In genomic region chr10:51678251-51678639, GRCm38 (mm10) we compare ENCODE assay signal across 9 mouse cellular contexts. TPM values are rescaled to one million over a fixed set of nuclear protein-coding genes. Genes with fewer than 3 reads are reported as not detected.
DNase-seq lines count a peak whose midpoint lies in the region; ATAC-seq lines count a peak whose summit lies in the region.
"Had no signal": no experiment of that assay in that cellular context is flagged by ENCODE, and none has a peak within 500 bp of the region (broad histone marks: within the 10 kb centered on the region; RNA-seq: fewer than 3 reads in every experiment).

No protein-coding gene starts in this region.

- no peak overlapping the region for H3K27ac ChIP-seq in lung, embryonic 16.5 days (ENCODE audit: low read length)
- no peak overlapping the region for H3K27ac ChIP-seq in forebrain, embryonic 10.5 days
- H3K27ac ChIP-seq in limb, embryonic 12.5 days, result no peak overlapping the region
- H3K27ac ChIP-seq in neural tube, embryonic 15.5 days (replicated peaks), result no peak overlapping the region

- H3K4me1 ChIP-seq in lung, embryonic 16.5 days (replicated peaks; ENCODE audit: control insufficient read depth, insufficient read depth, low read length), result no peaks in the 10 kb centered on the region; the same call in 1 of the 2 replicates
- H3K4me1 ChIP-seq in forebrain, embryonic 10.5 days, result peaks cover 14% of the 10 kb centered on the region
- 0 out of 2 replicates have a peak, but pooled peaks cover 6% of the 10 kb centered on the region for H3K4me1 ChIP-seq in limb, embryonic 12.5 days (replicated peaks)
- peaks cover 11% of the 10 kb centered on the region for H3K4me1 ChIP-seq in neural tube, embryonic 15.5 days

- peaks cover 20% of the 10 kb centered on the region for H3K27me3 ChIP-seq in lung, embryonic 16.5 days (ENCODE audit: control insufficient read depth, insufficient read depth, low read depth, low read length)
- H3K27me3 ChIP-seq in forebrain, embryonic 10.5 days (ENCODE audit: poor library complexity, severe bottlenecking), result peaks cover 57% of the 10 kb centered on the region
- peaks cover 30% of the 10 kb centered on the region for H3K27me3 ChIP-seq in limb, embryonic 12.5 days
- peaks cover 24% of the 10 kb centered on the region for H3K27me3 ChIP-seq in neural tube, embryonic 15.5 days (replicated peaks)

- WGBS in lung, embryonic 16.5 days, result 6% methylated on average over 10 of the region's 10 CpGs
- WGBS in forebrain, embryonic 10.5 days, result 2% methylated on average over 10 of the region's 10 CpGs
- WGBS in limb, embryonic 12.5 days, result 6% methylated on average over 10 of the region's 10 CpGs
- 3% methylated on average over 10 of the region's 10 CpGs for WGBS in neural tube, embryonic 15.5 days

- no peak for ATAC-seq in lung, embryonic 16.5 days (ENCODE audit: low read depth)
- no peak for ATAC-seq in limb, embryonic 12.5 days (ENCODE audit: insufficient number of reproducible peaks, insufficient read depth, low FRiP score, low TSS enrichment, low read depth)
- no peak; the same call in 1 of the 2 replicates for ATAC-seq in neural tube, embryonic 15.5 days (ENCODE audit: low FRiP score)

- peak overlapping the region; percentile 43 for H3K4me3 ChIP-seq in lung, embryonic 16.5 days (ENCODE audit: low read length)
- H3K4me3 ChIP-seq in forebrain, embryonic 10.5 days, result peak overlapping the region; percentile 61
- peak overlapping the region; percentile 45 for H3K4me3 ChIP-seq in limb, embryonic 12.5 days (replicated peaks)
- H3K4me3 ChIP-seq in neural tube, embryonic 15.5 days (replicated peaks), result peak overlapping the region; percentile 47

- no peak overlapping the region for H3K9ac ChIP-seq in lung, embryonic 16.5 days (ENCODE audit: low read length)
- H3K9ac ChIP-seq in limb, embryonic 12.5 days (replicated peaks), result no peak overlapping the region
- 0 out of 2 replicates have a peak overlapping the region, but pooled peaks have one; percentile 48 for H3K9ac ChIP-seq in neural tube, embryonic 15.5 days (replicated peaks)

- no peak for DNase-seq in lung, postnatal 14 days
- DNase-seq in forebrain, embryonic 10.5 days (ENCODE audit: extremely low spot score, low spot score), result peak; percentile 23
- DNase-seq in gastrocnemius, adult 18-20 months (ENCODE audit: low spot score), result no peak
- no peak for DNase-seq in ovary, postnatal 36 days (ENCODE audit: low spot score)
- no peak for DNase-seq in adrenal gland, postnatal 4 days (ENCODE audit: low spot score in 2 of 2)

- no peaks in the 10 kb centered on the region for H3K9me3 ChIP-seq in lung, embryonic 16.5 days (ENCODE audit: control insufficient read depth, low read length)
- H3K9me3 ChIP-seq in forebrain, embryonic 10.5 days, result no peaks in the 10 kb centered on the region
- no peaks in the 10 kb centered on the region for H3K9me3 ChIP-seq in limb, embryonic 12.5 days
- H3K9me3 ChIP-seq in neural tube, embryonic 15.5 days (replicated peaks), result no peaks in the 10 kb centered on the region

- H3K36me3 ChIP-seq in lung, embryonic 16.5 days (ENCODE audit: control insufficient read depth, insufficient read depth, low read length), result no peaks in the 10 kb centered on the region
- H3K36me3 ChIP-seq in forebrain, embryonic 10.5 days (replicated peaks), result no peaks in the 10 kb centered on the region
- no peaks in the 10 kb centered on the region for H3K36me3 ChIP-seq in limb, embryonic 12.5 days
- H3K36me3 ChIP-seq in neural tube, embryonic 15.5 days, result no peaks in the 10 kb centered on the region

- H3K4me2 ChIP-seq in lung, embryonic 16.5 days (ENCODE audit: low read depth, low read length), result peak overlapping the region; percentile 73
- H3K4me2 ChIP-seq in limb, embryonic 12.5 days, result peak overlapping the region; percentile 85
- peak overlapping the region; percentile 96 for H3K4me2 ChIP-seq in neural tube, embryonic 15.5 days

RNA-seq across cellular contexts. Expression of gene Rfx6, which starts 0.7 kb away (rescaled TPM):
- 0.08 TPM in 1 of 2 replicates, not detected in the other for polyA plus RNA-seq in lung, embryonic 16.5 days (2015; fragmentation: Nextera tagmentation; extraction: Ambion mirVana)
- 0.07 TPM in 1 of 2 replicates, not detected in the other for polyA plus RNA-seq in forebrain, embryonic 10.5 days (2016; fragmentation: Nextera tagmentation; extraction: Ambion mirVana)
- polyA plus RNA-seq in limb, embryonic 12.5 days (2016; fragmentation: Nextera tagmentation; extraction: Ambion mirVana), result not detected in 2 replicates
- polyA plus RNA-seq in neural tube, embryonic 15.5 days (2015; fragmentation: Nextera tagmentation; extraction: Ambion mirVana), result 0.45 and 0.46 TPM in 2 replicates
- total RNA-seq in gastrocnemius, adult 18-20 months (2021), result not detected
- under 1 TPM in 1 of 2 experiments, not detected in 1; 0.81 TPM for total RNA-seq in adrenal gland, postnatal 4 days (2021)
- total RNA-seq: left cerebral cortex, postnatal 36 days had no signal

RNA-seq across cellular contexts. Expression of gene Gprc6a, which starts 47.0 kb away (rescaled TPM):
- 3.2 and 3.4 TPM in 2 replicates for polyA plus RNA-seq in lung, embryonic 16.5 days (2015; fragmentation: Nextera tagmentation; extraction: Ambion mirVana)
- polyA plus RNA-seq in forebrain, embryonic 10.5 days (2016; fragmentation: Nextera tagmentation; extraction: Ambion mirVana), result 0.06 TPM in 1 of 2 replicates, not detected in the other
- not detected in 2 replicates for polyA plus RNA-seq in limb, embryonic 12.5 days (2016; fragmentation: Nextera tagmentation; extraction: Ambion mirVana)
- polyA plus RNA-seq in neural tube, embryonic 15.5 days (2015; fragmentation: Nextera tagmentation; extraction: Ambion mirVana), result not detected in 2 replicates
- total RNA-seq in gastrocnemius, adult 18-20 months (2021), result not detected
- not detected for total RNA-seq in adrenal gland, postnatal 4 days (2021)
- total RNA-seq: left cerebral cortex, postnatal 36 days had no signal
